Mouse (Mus musculus): ENCODE results near the gene Acly.

- TF ChIP-seq CTCF (IDR thresholded peaks at IDR 0.05; ENCODE audit: control insufficient read depth, insufficient read depth, insufficient replicate concordance, low read depth, low read length) (no peak), POLR2A (IDR thresholded peaks at IDR 0.05; ENCODE audit: control insufficient read depth, low read depth, low read length) (no peak)
Measured at GRCm38 (mm10) chr11:100561748-100562147, 33.9 kb upstream of the Acly start.

All from testis, adult 2 months (tissue).